Mouse (Mus musculus) hindbrain, embryonic 11.5 days (tissue): ENCODE results near the gene Zfp11. TPM values are rescaled to one million over a fixed set of nuclear protein-coding genes. Genes with fewer than 3 reads are reported as not detected.
"Not testable (repeated sequence)": the region's sequence is repeated elsewhere in the genome, so short reads cannot be mapped to it uniquely, and the experiment has no call there.

Experiments
- ATAC-seq: fragments of 200-750 bp; cut with Nextera tagmentation; 2 replicates; pipeline ENCODE4 v1.8.0; 2017; ENCODE audit warnings: mild to moderate bottlenecking, moderate TSS enrichment, moderate library complexity; ENCODE audit not compliant: low FRiP score
- DNase-seq: peaks from one replicate; pipeline ENCODE4 v3.0.0-alpha.2; 2015; ENCODE audit warnings: low spot score
- H3K27ac ChIP-seq: fragments of 300-500 bp; sonication (generic); 2 replicates; pipeline ENCODE4 v1.5.1; 2014; ENCODE audit warnings: mild to moderate bottlenecking, low read depth, low read length
- H3K27me3 ChIP-seq: fragments of 300-500 bp; sonication (generic); 2 replicates; pipeline ENCODE4 v1.6.1; 2014; ENCODE audit warnings: mild to moderate bottlenecking, low read length, moderate library complexity, mixed read lengths; ENCODE audit not compliant: control insufficient read depth, insufficient read depth
- H3K36me3 ChIP-seq: fragments of 300-500 bp; sonication (generic); 2 replicates; pipeline ENCODE4 v1.6.1; 2014; ENCODE audit warnings: mild to moderate bottlenecking, low read length, moderate library complexity, mixed read lengths; ENCODE audit not compliant: control insufficient read depth, insufficient read depth
- H3K4me1 ChIP-seq: fragments of 300-500 bp; sonication (generic); replicated peaks from 2 replicates; pipeline ENCODE4 v1.6.1; 2014; ENCODE audit warnings: low read length, mixed read lengths; ENCODE audit not compliant: control insufficient read depth, insufficient read depth
- H3K4me2 ChIP-seq: fragments of 300-500 bp; sonication (generic); replicated peaks from 2 replicates; pipeline ENCODE4 v1.6.1; 2014; ENCODE audit warnings: mild to moderate bottlenecking, low read depth, low read length
- H3K4me3 ChIP-seq: fragments of 300-500 bp; sonication (generic); 2 replicates; pipeline ENCODE4 v1.5.1; 2014; ENCODE audit warnings: low read depth, low read length
- H3K9ac ChIP-seq: fragments of 300-500 bp; sonication (generic); 2 replicates; pipeline ENCODE4 v1.6.1; 2014; ENCODE audit warnings: low read depth, low read length
- H3K9me3 ChIP-seq: fragments of 300-500 bp; sonication (generic); 2 replicates; pipeline ENCODE4 v1.6.1; 2016; ENCODE audit warnings: low read length; ENCODE audit not compliant: control insufficient read depth
- WGBS: fragments of 180-500 bp; shearing (Covaris S2); extraction: QIAGEN DNeasy Blood & Tissue Kit; methylation state at CpG from one replicate; pipeline ENCODE4 v1.1.7; 2014; 5-methylcytosine and 5-hydroxymethylcytosine counted together
- polyA plus RNA-seq: library from polyadenylated mRNA; unstranded; fragments of >200 nt; fragmentation: Nextera tagmentation; extraction: Ambion mirVana; gene quantifications from 2 replicates; pipeline ENCODE4 v1.2.1, GENCODE M21; 2014

The Zfp11 gene
- polyA plus RNA-seq, 1 experiment from 2014 or later = 7.5 TPM

DNA sequence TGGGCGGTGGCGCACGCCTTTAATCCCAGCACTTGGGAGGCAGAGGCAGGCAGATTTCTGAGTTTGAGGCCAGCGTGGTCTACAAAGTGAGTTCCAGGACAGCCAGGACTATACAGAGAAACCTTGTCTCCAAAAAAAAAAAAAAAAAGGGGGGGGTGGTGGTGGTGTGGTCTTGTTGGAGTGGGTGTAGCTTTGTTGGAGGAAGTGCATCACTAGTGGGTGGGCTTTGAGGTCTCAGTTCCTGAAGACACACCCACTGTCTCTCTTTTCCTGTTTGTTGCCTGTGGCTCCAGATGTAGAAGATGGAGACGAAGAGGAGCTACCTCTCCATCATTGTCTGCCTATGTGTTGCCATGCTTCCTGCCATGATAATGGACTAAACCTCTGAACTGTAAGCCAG is 15.2 kb upstream of the Zfp11 start:
- not testable (repeated sequence) for ATAC-seq, DNase-seq, H3K4me2 ChIP-seq, H3K4me1 ChIP-seq, H3K27ac ChIP-seq, H3K9me3 ChIP-seq, H3K9ac ChIP-seq, H3K4me3 ChIP-seq, H3K36me3 ChIP-seq, H3K27me3 ChIP-seq
- 92% methylated on average over 5 of the region's 5 CpGs for WGBS

DNA sequence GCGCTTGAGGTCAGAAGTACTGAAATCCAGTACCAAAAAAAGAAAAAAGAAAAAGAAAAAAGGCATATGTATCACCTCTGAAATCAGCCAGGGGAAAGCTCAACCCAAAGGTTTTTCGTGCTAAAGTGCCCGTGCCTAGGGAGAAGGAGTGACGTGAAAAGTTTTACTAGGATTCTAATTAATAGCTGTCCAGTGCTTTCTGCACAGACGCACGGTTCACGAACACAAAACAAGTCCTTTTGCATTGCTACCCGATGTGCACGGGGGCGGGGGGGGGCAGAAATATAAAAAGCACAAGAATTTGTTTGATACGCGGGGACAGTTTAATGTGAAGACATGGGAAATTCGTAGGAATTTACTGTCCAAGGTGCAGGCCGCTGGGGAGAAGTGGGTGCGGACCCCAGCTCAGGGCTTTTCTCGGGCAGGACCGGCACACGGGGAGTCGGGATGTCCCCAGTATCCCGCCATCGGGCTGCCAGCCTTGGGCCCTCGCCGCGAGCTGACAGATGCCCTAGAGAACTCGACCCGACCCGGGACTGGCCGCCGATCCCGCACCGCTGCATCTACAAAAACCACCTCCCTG is 355 bp downstream of the Zfp11 start:
- Histone ChIP-seq H3K36me3 (no peaks in the 10 kb centered on the region), H3K9ac (peak overlapping the region; percentile 95), H3K4me3 (peak overlapping the region; percentile 83), H3K27ac (no peak overlapping the region), H3K9me3 (no peaks in the 10 kb centered on the region), H3K4me1 (no peaks in the 10 kb centered on the region; the same call in 1 of the 2 replicates), H3K4me2 (peak overlapping the region; percentile 76), H3K27me3 (no peaks in the 10 kb centered on the region)
- peak; percentile 2 for DNase-seq
- 1% methylated on average over 31 of the region's 31 CpGs for WGBS
- peak; percentile 51; the same call in 1 of the 2 replicates for ATAC-seq

DNA sequence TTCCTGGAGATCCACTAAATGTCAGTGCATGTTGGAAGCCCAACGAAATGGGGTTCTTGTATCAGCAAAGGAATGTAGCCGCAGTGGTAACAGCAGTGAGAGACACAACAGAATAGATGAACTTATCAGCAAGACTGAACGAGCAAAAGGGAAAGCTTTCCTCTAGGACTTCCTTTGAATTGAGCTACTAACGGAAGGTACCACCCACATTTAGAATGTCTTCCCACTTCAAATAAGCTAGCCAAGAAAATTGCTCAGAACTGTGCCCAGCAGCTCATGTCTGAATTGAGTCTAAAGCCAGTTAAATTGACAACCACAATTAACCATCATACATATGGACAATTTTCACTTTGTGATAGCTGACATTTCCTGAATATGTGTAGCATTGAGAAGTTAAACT is 2.0 kb downstream of the Zfp11 start:
- Histone ChIP-seq H3K9me3 (no peaks in the 10 kb centered on the region), H3K9ac (no peak overlapping the region), H3K4me3 (no peak overlapping the region), H3K4me2 (no peak overlapping the region), H3K27me3 (no peaks in the 10 kb centered on the region), H3K36me3 (no peaks in the 10 kb centered on the region), H3K4me1 (no peaks in the 10 kb centered on the region; the same call in 1 of the 2 replicates), H3K27ac (no peak overlapping the region)
- 95% methylated on average over 4 of the region's 4 CpGs for WGBS
- DNase-seq (no peak), ATAC-seq (no peak)

DNA sequence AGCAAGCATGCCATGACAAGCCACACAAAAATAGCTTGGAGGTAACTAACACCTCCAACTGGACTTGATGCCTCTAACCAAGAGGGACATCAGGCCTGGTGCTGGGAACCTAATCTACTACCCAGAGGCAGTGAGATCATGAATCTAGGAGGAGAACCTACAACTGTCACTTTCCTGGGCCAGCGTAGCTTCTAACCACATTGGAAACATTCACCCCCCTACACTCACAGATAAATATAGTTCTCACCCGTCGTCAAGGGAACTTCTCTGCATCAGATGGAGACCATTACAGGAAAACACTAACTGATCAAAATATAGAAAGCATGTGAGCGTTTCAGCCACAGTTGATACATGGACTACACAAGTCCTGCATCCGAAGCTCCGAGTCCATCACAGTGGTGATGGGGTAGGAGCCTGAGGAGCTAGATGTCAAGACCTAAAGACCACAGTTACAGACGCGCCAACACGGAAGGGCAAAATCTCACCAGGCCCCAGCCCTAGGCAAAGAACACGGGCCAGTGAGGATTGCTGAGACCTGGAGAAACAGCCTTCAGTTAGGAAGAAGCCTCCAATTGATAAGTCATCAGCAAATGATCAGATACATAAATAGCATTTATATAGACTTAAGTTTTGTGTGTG is 3.5 kb downstream of the Zfp11 start:
- no peak overlapping the region for H3K9ac ChIP-seq
- no peak overlapping the region for H3K4me2 ChIP-seq
- no peaks in the 10 kb centered on the region for H3K27me3 ChIP-seq
- no peak for DNase-seq
- H3K9me3 ChIP-seq = no peaks in the 10 kb centered on the region
- H3K27ac ChIP-seq = no peak overlapping the region
- WGBS = 93% methylated on average over 10 of the region's 10 CpGs
- no peaks in the 10 kb centered on the region for H3K36me3 ChIP-seq
- no peak overlapping the region for H3K4me3 ChIP-seq
- no peaks in the 10 kb centered on the region; the same call in 1 of the 2 replicates for H3K4me1 ChIP-seq
- no peak for ATAC-seq

DNA sequence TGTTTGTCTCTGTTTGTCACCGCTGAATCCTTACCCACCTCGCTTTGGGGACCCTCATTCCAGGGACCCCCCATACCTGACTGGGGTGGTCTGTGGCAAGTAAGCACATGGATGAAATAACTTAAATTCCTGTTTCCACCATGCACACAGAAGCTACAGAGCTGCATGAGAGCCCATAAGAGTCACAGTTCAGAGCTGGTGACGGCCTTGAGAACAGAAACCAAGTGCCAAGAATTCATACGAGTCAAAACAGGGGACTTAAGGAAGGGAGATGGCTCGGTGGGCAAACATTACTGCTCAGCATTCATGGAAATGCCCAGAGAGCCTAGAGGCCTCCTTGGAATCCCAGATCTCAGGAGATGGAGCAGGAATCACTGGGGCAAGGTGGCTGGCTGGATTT is 5.8 kb downstream of the Zfp11 start:
- H3K4me3 ChIP-seq = no peak overlapping the region
- no peaks in the 10 kb centered on the region for H3K36me3 ChIP-seq
- H3K4me1 ChIP-seq = no peaks in the 10 kb centered on the region; the same call in 1 of the 2 replicates
- DNase-seq (no peak), ATAC-seq (no peak)
- WGBS = 94% methylated on average over 5 of the region's 5 CpGs
- H3K27ac ChIP-seq = no peak overlapping the region
- H3K9me3 ChIP-seq = no peaks in the 10 kb centered on the region
- H3K27me3 ChIP-seq = no peaks in the 10 kb centered on the region
- no peak overlapping the region for H3K9ac ChIP-seq
- H3K4me2 ChIP-seq = no peak overlapping the region

DNA sequence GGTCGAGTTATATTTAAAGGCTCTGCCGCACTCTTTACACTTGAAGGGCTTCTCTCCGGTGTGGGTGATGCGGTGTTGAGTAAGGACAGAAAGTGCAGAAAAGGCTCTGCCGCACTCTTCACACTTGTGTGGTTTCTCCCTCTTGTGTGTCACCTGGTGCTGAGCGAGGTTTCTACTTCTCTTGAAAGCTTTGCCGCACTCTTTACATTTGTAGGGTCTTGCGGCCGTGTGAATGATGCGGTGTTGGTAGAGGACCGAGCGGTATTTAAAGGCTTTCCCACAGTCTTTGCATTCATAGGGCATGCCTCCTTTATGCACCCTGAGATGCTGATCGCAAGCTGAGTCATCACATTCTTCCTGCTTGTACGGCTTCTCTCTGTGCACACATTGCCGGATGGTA is 12.0 kb downstream of the Zfp11 start:
- WGBS = 92% methylated on average over 15 of the region's 15 CpGs
- no peaks in the 10 kb centered on the region for H3K27me3 ChIP-seq
- DNase-seq (no peak), ATAC-seq (no peak)
- no peak overlapping the region for H3K9ac ChIP-seq
- H3K4me2 ChIP-seq = no peak overlapping the region
- no peaks in the 10 kb centered on the region for H3K4me1 ChIP-seq
- H3K4me3 ChIP-seq = no peak overlapping the region
- H3K9me3 ChIP-seq = no peaks in the 10 kb centered on the region
- no peak overlapping the region for H3K27ac ChIP-seq
- peaks cover 2% of the 10 kb centered on the region; the same call in 1 of the 2 replicates for H3K36me3 ChIP-seq

DNA sequence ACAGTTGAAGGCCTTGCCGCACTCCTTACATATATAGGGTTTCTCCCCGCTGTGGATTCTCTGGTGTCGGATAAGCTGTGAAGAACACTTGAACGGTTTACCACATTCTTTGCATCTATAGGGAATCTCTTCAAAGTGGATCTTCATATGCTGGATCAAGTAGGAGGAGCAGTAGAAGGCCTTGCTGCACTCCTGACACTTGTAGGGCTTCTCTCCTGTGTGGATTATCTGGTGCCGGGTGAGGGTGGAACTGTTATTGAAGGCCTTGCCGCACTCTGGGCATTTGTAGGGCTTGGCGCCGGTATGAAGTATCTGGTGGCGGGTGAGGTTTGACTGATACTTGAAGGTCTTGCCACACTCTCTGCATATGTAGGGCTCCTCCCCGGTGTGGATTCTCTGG is 12.9 kb downstream of the Zfp11 start:
- no peak overlapping the region for H3K4me2 ChIP-seq
- DNase-seq (no peak), ATAC-seq (no peak)
- no peaks in the 10 kb centered on the region for H3K27me3 ChIP-seq
- H3K4me1 ChIP-seq = no peaks in the 10 kb centered on the region
- WGBS = 96% methylated on average over 10 of the region's 10 CpGs
- no peak overlapping the region for H3K27ac ChIP-seq
- no peak overlapping the region for H3K9ac ChIP-seq
- H3K4me3 ChIP-seq = no peak overlapping the region
- H3K36me3 ChIP-seq = peaks cover 2% of the 10 kb centered on the region; the same call in 1 of the 2 replicates
- no peaks in the 10 kb centered on the region for H3K9me3 ChIP-seq

DNA sequence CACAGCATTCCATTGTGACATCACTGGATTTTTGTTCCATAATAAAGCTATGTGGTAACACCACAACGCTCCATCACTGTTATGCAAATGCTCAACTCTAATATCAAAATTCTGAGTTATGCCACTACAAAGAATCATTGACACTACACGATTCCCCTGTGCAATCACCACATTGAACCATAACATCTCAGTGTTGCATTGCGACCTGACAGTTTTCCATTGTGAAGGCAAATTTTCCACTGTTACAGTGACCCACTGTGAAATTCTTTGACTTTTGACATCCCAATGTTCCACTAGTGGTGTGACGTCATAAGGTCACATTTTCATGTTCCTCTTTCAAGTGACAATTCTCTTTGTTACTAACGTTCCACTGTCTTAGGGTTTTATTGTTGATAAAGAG is 19.0 kb downstream of the Zfp11 start:
- Histone ChIP-seq H3K4me2 (no peak overlapping the region), H3K9ac (no peak overlapping the region), H3K4me3 (no peak overlapping the region), H3K27me3 (no peaks in the 10 kb centered on the region), H3K4me1 (no peaks in the 10 kb centered on the region), H3K36me3 (no peaks in the 10 kb centered on the region), H3K9me3 (no peaks in the 10 kb centered on the region), H3K27ac (no peak overlapping the region)
- DNase-seq (no peak), ATAC-seq (no peak)
- 85% methylated on average over 5 of the region's 5 CpGs for WGBS
